Mouse (Mus musculus): ENCODE results near the gene Cdc14b. TPM values are rescaled to one million over a fixed set of nuclear protein-coding genes. Genes with fewer than 3 reads are reported as not detected.
A peak's percentile ranks its signal among the peaks of the same experiment; 100 is the strongest.

Cdc14b gene
- polyA plus RNA-seq, 1 experiment from 2014 or later = 13.4 TPM

GRCm38 (mm10) chr13:64286321-64286720 lies 11.2 kb upstream of the Cdc14b start:
- WGBS = 78% methylated on average over 4 of the region's 4 CpGs
- no peaks in the 10 kb centered on the region for H3K27me3 ChIP-seq (ENCODE audit: control insufficient read depth, insufficient read depth, low read length)
- H3K4me3 ChIP-seq (ENCODE audit: low read depth, low read length) = no peak overlapping the region
- H3K27ac ChIP-seq (ENCODE audit: low read depth, low read length) = no peak overlapping the region
- H3K4me1 ChIP-seq (ENCODE audit: control insufficient read depth, insufficient read depth, low read length) = no peaks in the 10 kb centered on the region
- no peaks in the 10 kb centered on the region for H3K36me3 ChIP-seq (ENCODE audit: control insufficient read depth, insufficient read depth, low read length)
- no peak overlapping the region for H3K9ac ChIP-seq (ENCODE audit: low read length)
- DNase-seq (ENCODE audit: low spot score) = no peak
- ATAC-seq (ENCODE audit: insufficient read depth, low FRiP score, low TSS enrichment) = no peak
- H3K9me3 ChIP-seq (ENCODE audit: control insufficient read depth, low read length) = 0 out of 2 replicates have a peak, but pooled peaks cover 2% of the 10 kb centered on the region
- no peak overlapping the region for H3K4me2 ChIP-seq (ENCODE audit: low read depth)

- ATAC-seq (ENCODE audit: insufficient read depth, low FRiP score, low TSS enrichment) (no peak), DNase-seq (ENCODE audit: low spot score) (no peak)
- no peaks in the 10 kb centered on the region for H3K27me3 ChIP-seq (ENCODE audit: control insufficient read depth, insufficient read depth, low read length)
- 96% methylated on average over 2 of the region's 2 CpGs for WGBS
- 0 out of 2 replicates have a peak, but pooled peaks cover 2% of the 10 kb centered on the region for H3K9me3 ChIP-seq (ENCODE audit: control insufficient read depth, low read length)
- H3K4me2 ChIP-seq (ENCODE audit: low read depth) = no peak overlapping the region
- H3K4me1 ChIP-seq (ENCODE audit: control insufficient read depth, insufficient read depth, low read length) = no peaks in the 10 kb centered on the region
- no peak overlapping the region for H3K4me3 ChIP-seq (ENCODE audit: low read depth, low read length)
- H3K36me3 ChIP-seq (ENCODE audit: control insufficient read depth, insufficient read depth, low read length) = no peaks in the 10 kb centered on the region
- no peak overlapping the region for H3K27ac ChIP-seq (ENCODE audit: low read depth, low read length)
- no peak overlapping the region for H3K9ac ChIP-seq (ENCODE audit: low read length)
These were observed 9.6 kb upstream of the Cdc14b start for GRCm38 (mm10) chr13:64284676-64285075.

GRCm38 (mm10) chr13:64280940-64281339 lies 5.8 kb upstream of the Cdc14b start:
- 0 out of 2 replicates have a peak, but pooled peaks cover 2% of the 10 kb centered on the region for H3K9me3 ChIP-seq (ENCODE audit: control insufficient read depth, low read length)
- H3K4me2 ChIP-seq (ENCODE audit: low read depth) = no peak overlapping the region
- H3K9ac ChIP-seq (ENCODE audit: low read length) = no peak overlapping the region
- 90% methylated on average over 5 of the region's 5 CpGs for WGBS
- no peaks in the 10 kb centered on the region for H3K4me1 ChIP-seq (ENCODE audit: control insufficient read depth, insufficient read depth, low read length)
- DNase-seq (ENCODE audit: low spot score) (no peak), ATAC-seq (ENCODE audit: insufficient read depth, low FRiP score, low TSS enrichment) (no peak)
- H3K27ac ChIP-seq (ENCODE audit: low read depth, low read length) = no peak overlapping the region
- H3K36me3 ChIP-seq (ENCODE audit: control insufficient read depth, insufficient read depth, low read length) = no peaks in the 10 kb centered on the region
- H3K27me3 ChIP-seq (ENCODE audit: control insufficient read depth, insufficient read depth, low read length) = no peaks in the 10 kb centered on the region
- H3K4me3 ChIP-seq (ENCODE audit: low read depth, low read length) = no peak overlapping the region

GRCm38 (mm10) chr13:64275754-64276127 lies 651 bp upstream of the Cdc14b start:
- Histone ChIP-seq H3K4me2 (ENCODE audit: low read depth) (peak overlapping the region; percentile 85), H3K27me3 (ENCODE audit: control insufficient read depth, insufficient read depth, low read length) (no peaks in the 10 kb centered on the region), H3K9ac (ENCODE audit: low read length) (no peak overlapping the region), H3K27ac (ENCODE audit: low read depth, low read length) (no peak overlapping the region), H3K4me3 (ENCODE audit: low read depth, low read length) (peak overlapping the region; percentile 76), H3K36me3 (ENCODE audit: control insufficient read depth, insufficient read depth, low read length) (no peaks in the 10 kb centered on the region; the same call in 1 of the 2 replicates), H3K9me3 (ENCODE audit: control insufficient read depth, low read length) (no peaks in the 10 kb centered on the region), H3K4me1 (ENCODE audit: control insufficient read depth, insufficient read depth, low read length) (peaks cover 3% of the 10 kb centered on the region)
- ATAC-seq (ENCODE audit: insufficient read depth, low FRiP score, low TSS enrichment) (no peak), DNase-seq (ENCODE audit: low spot score) (peak; percentile 21)
- 12% methylated on average over 9 of the region's 9 CpGs for WGBS

- H3K27ac ChIP-seq (ENCODE audit: low read depth, low read length) = 0 out of 2 replicates have a peak overlapping the region, but pooled peaks have one; percentile 23
- no peaks in the 10 kb centered on the region for H3K27me3 ChIP-seq (ENCODE audit: control insufficient read depth, insufficient read depth, low read length)
- H3K4me1 ChIP-seq (ENCODE audit: control insufficient read depth, insufficient read depth, low read length) = peaks cover 3% of the 10 kb centered on the region
- peak overlapping the region; percentile 85 for H3K4me2 ChIP-seq (ENCODE audit: low read depth)
- DNase-seq (ENCODE audit: low spot score) = peak; percentile 59
- no peaks in the 10 kb centered on the region for H3K9me3 ChIP-seq (ENCODE audit: control insufficient read depth, low read length)
- no peaks in the 10 kb centered on the region; the same call in 1 of the 2 replicates for H3K36me3 ChIP-seq (ENCODE audit: control insufficient read depth, insufficient read depth, low read length)
- H3K4me3 ChIP-seq (ENCODE audit: low read depth, low read length) = peak overlapping the region; percentile 76
- peak overlapping the region; percentile 63 for H3K9ac ChIP-seq (ENCODE audit: low read length)
- peak; percentile 84 for ATAC-seq (ENCODE audit: insufficient read depth, low FRiP score, low TSS enrichment)
- under 1% methylated on average over 78 of the region's 95 CpGs for WGBS
These were observed 922 bp downstream of the Cdc14b start for GRCm38 (mm10) chr13:64273891-64274844.

GRCm38 (mm10) chr13:64273352-64273751 lies 1.7 kb downstream of the Cdc14b start:
- H3K9ac ChIP-seq (ENCODE audit: low read length) = no peak overlapping the region
- H3K27me3 ChIP-seq (ENCODE audit: control insufficient read depth, insufficient read depth, low read length) = no peaks in the 10 kb centered on the region
- H3K9me3 ChIP-seq (ENCODE audit: control insufficient read depth, low read length) = no peaks in the 10 kb centered on the region
- no peaks in the 10 kb centered on the region; the same call in 1 of the 2 replicates for H3K36me3 ChIP-seq (ENCODE audit: control insufficient read depth, insufficient read depth, low read length)
- DNase-seq (ENCODE audit: low spot score) = no peak
- WGBS = 57% methylated on average over 8 of the region's 8 CpGs
- no peak for ATAC-seq (ENCODE audit: insufficient read depth, low FRiP score, low TSS enrichment)
- peaks cover 3% of the 10 kb centered on the region for H3K4me1 ChIP-seq (ENCODE audit: control insufficient read depth, insufficient read depth, low read length)
- peak overlapping the region; percentile 85; the same call in 1 of the 2 replicates for H3K4me2 ChIP-seq (ENCODE audit: low read depth)
- peak overlapping the region; percentile 76 for H3K4me3 ChIP-seq (ENCODE audit: low read depth, low read length)
- no peak overlapping the region for H3K27ac ChIP-seq (ENCODE audit: low read depth, low read length)

- H3K4me1 ChIP-seq (ENCODE audit: control insufficient read depth, insufficient read depth, low read length) = peaks cover 3% of the 10 kb centered on the region
- DNase-seq (ENCODE audit: low spot score) = no peak
- H3K27me3 ChIP-seq (ENCODE audit: control insufficient read depth, insufficient read depth, low read length) = no peaks in the 10 kb centered on the region
- no peak for ATAC-seq (ENCODE audit: insufficient read depth, low FRiP score, low TSS enrichment)
- no peaks in the 10 kb centered on the region; the same call in 1 of the 2 replicates for H3K36me3 ChIP-seq (ENCODE audit: control insufficient read depth, insufficient read depth, low read length)
- H3K4me3 ChIP-seq (ENCODE audit: low read depth, low read length) = no peak overlapping the region
- H3K4me2 ChIP-seq (ENCODE audit: low read depth) = no peak overlapping the region
- H3K27ac ChIP-seq (ENCODE audit: low read depth, low read length) = no peak overlapping the region
- H3K9ac ChIP-seq (ENCODE audit: low read length) = no peak overlapping the region
- 49% methylated on average over 4 of the region's 4 CpGs for WGBS
- H3K9me3 ChIP-seq (ENCODE audit: control insufficient read depth, low read length) = no peaks in the 10 kb centered on the region
These were observed 6.7 kb downstream of the Cdc14b start for GRCm38 (mm10) chr13:64268384-64268783.

- Histone ChIP-seq H3K27ac (ENCODE audit: low read depth, low read length) (no peak overlapping the region), H3K36me3 (ENCODE audit: control insufficient read depth, insufficient read depth, low read length) (no peaks in the 10 kb centered on the region; the same call in 1 of the 2 replicates), H3K4me1 (ENCODE audit: control insufficient read depth, insufficient read depth, low read length) (peaks cover 3% of the 10 kb centered on the region; the same call in 1 of the 2 replicates), H3K4me2 (ENCODE audit: low read depth) (no peak overlapping the region), H3K4me3 (ENCODE audit: low read depth, low read length) (no peak overlapping the region), H3K9me3 (ENCODE audit: control insufficient read depth, low read length) (no peaks in the 10 kb centered on the region), H3K9ac (ENCODE audit: low read length) (no peak overlapping the region), H3K27me3 (ENCODE audit: control insufficient read depth, insufficient read depth, low read length) (no peaks in the 10 kb centered on the region)
- 14% methylated on average over 9 of the region's 9 CpGs for WGBS
- ATAC-seq (ENCODE audit: insufficient read depth, low FRiP score, low TSS enrichment) (no peak), DNase-seq (ENCODE audit: low spot score) (no peak)
These were observed 7.9 kb downstream of the Cdc14b start for GRCm38 (mm10) chr13:64267151-64267550.

Measured in neural tube, embryonic 11.5 days (tissue).